Mouse (Mus musculus): Measurements from ENCODE around the gene Pyy.

Pyy gene

GRCm38 (mm10) chr11:102107732-102108131, at the start of gene Pyy:
TSS of gene Pyy (minus strand) at chr11:102107832.
- no peak for DNase-seq (ENCODE audit: low spot score)

GRCm38 (mm10) chr11:102156786-102157089, 49.1 kb upstream of the Pyy start:
- DNase-seq (ENCODE audit: low spot score) = no peak

GRCm38 (mm10) chr11:102156039-102156785, 48.6 kb upstream of the Pyy start, which contains the start of gene Tmem101:
TSS of gene Tmem101 (minus strand) at chr11:102156404.
- peak; percentile 90 for DNase-seq (ENCODE audit: low spot score)

GRCm38 (mm10) chr11:102147213-102147989, 39.8 kb upstream of the Pyy start:
- no peak for DNase-seq (ENCODE audit: low spot score)

- DNase-seq (ENCODE audit: low spot score) = no peak
Measured at GRCm38 (mm10) chr11:102146531-102146930, 38.9 kb upstream of the Pyy start.

- DNase-seq (ENCODE audit: low spot score) = no peak
Measured at GRCm38 (mm10) chr11:102146005-102146404, 38.4 kb upstream of the Pyy start.

- no peak for DNase-seq (ENCODE audit: low spot score)
Measured at GRCm38 (mm10) chr11:102145471-102146001, 37.9 kb upstream of the Pyy start, which contains the start of gene Nags. TSS of gene Nags (plus strand) at chr11:102145513.

- DNase-seq (ENCODE audit: low spot score) = no peak
Measured at GRCm38 (mm10) chr11:102144957-102145470, 37.4 kb upstream of the Pyy start.

GRCm38 (mm10) chr11:102142355-102142754, 34.7 kb upstream of the Pyy start:
- no peak for DNase-seq (ENCODE audit: low spot score)

- peak; percentile 66 for DNase-seq (ENCODE audit: low spot score)
Measured at GRCm38 (mm10) chr11:102140508-102140907, 32.9 kb upstream of the Pyy start.

- DNase-seq (ENCODE audit: low spot score) = peak; percentile 52
Measured at GRCm38 (mm10) chr11:102138447-102138740, 30.8 kb upstream of the Pyy start.

- no peak for DNase-seq (ENCODE audit: low spot score)
Measured at GRCm38 (mm10) chr11:102137625-102138446, 30.2 kb upstream of the Pyy start.

- no peak for DNase-seq (ENCODE audit: low spot score)
Measured at GRCm38 (mm10) chr11:102134516-102134915, 26.9 kb upstream of the Pyy start.

- DNase-seq (ENCODE audit: low spot score) = no peak
Measured at GRCm38 (mm10) chr11:102117386-102117785, 9.8 kb upstream of the Pyy start.

- no peak for DNase-seq (ENCODE audit: low spot score)
Measured at GRCm38 (mm10) chr11:102116241-102116640, 8.6 kb upstream of the Pyy start.

GRCm38 (mm10) chr11:102111576-102111975, 3.9 kb upstream of the Pyy start:
- no peak for DNase-seq (ENCODE audit: low spot score)

- no peak for DNase-seq (ENCODE audit: low spot score)
Measured at GRCm38 (mm10) chr11:102106911-102107310, 721 bp downstream of the Pyy start.

GRCm38 (mm10) chr11:102102485-102103258, 5.0 kb downstream of the Pyy start:
- DNase-seq (ENCODE audit: low spot score) = peak; percentile 59

GRCm38 (mm10) chr11:102101219-102101618, 6.4 kb downstream of the Pyy start, which contains the start of gene Ppy:
TSS of gene Ppy (minus strand) at chr11:102101319.
- DNase-seq (ENCODE audit: low spot score) = no peak

GRCm38 (mm10) chr11:102096887-102097391, 10.7 kb downstream of the Pyy start:
- peak; percentile 59 for DNase-seq (ENCODE audit: low spot score)

- no peak for DNase-seq (ENCODE audit: low spot score)
Measured at GRCm38 (mm10) chr11:102096446-102096845, 11.2 kb downstream of the Pyy start.

Measured in ovary, postnatal 14 days (tissue).